Mouse (Mus musculus): ENCODE data around the gene Ifngr1. TPM values are rescaled to one million over a fixed set of nuclear protein-coding genes. Genes with fewer than 3 reads are reported as not detected.

Ifngr1 gene
- polyA plus RNA-seq, 1 experiment from 2014 or later = 61.2 TPM

- ATAC-seq (ENCODE audit: insufficient number of reproducible peaks, low FRiP score, low TSS enrichment, low read depth) = no peak
- 84% methylated on average over 6 of the region's 6 CpGs for WGBS
- H3K4me3 ChIP-seq (replicated peaks) = no peak overlapping the region
Observed at GRCm38 (mm10) chr10:19603231-19603630, 11.5 kb downstream of the Ifngr1 start.

GRCm38 (mm10) chr10:19609125-19609524 lies 17.4 kb downstream of the Ifngr1 start:
- no peak overlapping the region for H3K4me2 ChIP-seq (replicated peaks)
- H3K36me3 ChIP-seq = peaks cover 47% of the 10 kb centered on the region
- no peak overlapping the region for H3K27ac ChIP-seq (replicated peaks)
- no peaks in the 10 kb centered on the region for H3K27me3 ChIP-seq
- no peak overlapping the region for H3K9ac ChIP-seq
- no peak for ATAC-seq (ENCODE audit: insufficient number of reproducible peaks, low FRiP score, low TSS enrichment, low read depth)
- no peak overlapping the region for H3K4me3 ChIP-seq (replicated peaks)
- WGBS = 49% methylated on average over 14 of the region's 14 CpGs
- peaks cover 12% of the 10 kb centered on the region for H3K4me1 ChIP-seq
- H3K9me3 ChIP-seq (replicated peaks) = no peaks in the 10 kb centered on the region

More at GRCm38 (mm10) chr10:19603231-19603630, 11.5 kb downstream of the Ifngr1 start:
- Histone ChIP-seq H3K9ac (no peak overlapping the region), H3K9me3 (replicated peaks) (no peaks in the 10 kb centered on the region), H3K36me3 (peaks cover 75% of the 10 kb centered on the region), H3K4me1 (no peaks in the 10 kb centered on the region), H3K27me3 (no peaks in the 10 kb centered on the region), H3K27ac (replicated peaks) (no peak overlapping the region), H3K4me2 (replicated peaks) (no peak overlapping the region)

- peaks cover 24% of the 10 kb centered on the region for H3K36me3 ChIP-seq
- H3K4me1 ChIP-seq = peaks cover 12% of the 10 kb centered on the region
- H3K27me3 ChIP-seq = no peaks in the 10 kb centered on the region
- no peak overlapping the region for H3K4me2 ChIP-seq (replicated peaks)
- no peak overlapping the region for H3K27ac ChIP-seq (replicated peaks)
- no peak overlapping the region for H3K9ac ChIP-seq
- H3K9me3 ChIP-seq (replicated peaks) = no peaks in the 10 kb centered on the region
- ATAC-seq (ENCODE audit: insufficient number of reproducible peaks, low FRiP score, low TSS enrichment, low read depth) = no peak
- WGBS = 50% methylated on average over 2 of the region's 2 CpGs
- no peak overlapping the region for H3K4me3 ChIP-seq (replicated peaks)
Observed at GRCm38 (mm10) chr10:19611616-19612015, 19.9 kb downstream of the Ifngr1 start.

- H3K36me3 ChIP-seq = peaks cover 9% of the 10 kb centered on the region; the same call in 1 of the 2 replicates
- H3K4me1 ChIP-seq = peaks cover 12% of the 10 kb centered on the region
- no peak overlapping the region for H3K4me2 ChIP-seq (replicated peaks)
- H3K9ac ChIP-seq = no peak overlapping the region
- H3K4me3 ChIP-seq (replicated peaks) = no peak overlapping the region
- H3K27ac ChIP-seq (replicated peaks) = peak overlapping the region; percentile 68
- no peak for ATAC-seq (ENCODE audit: insufficient number of reproducible peaks, low FRiP score, low TSS enrichment, low read depth)
- WGBS = 29% methylated on average over 7 of the region's 7 CpGs
- H3K27me3 ChIP-seq = no peaks in the 10 kb centered on the region
- no peaks in the 10 kb centered on the region for H3K9me3 ChIP-seq (replicated peaks)
Observed at GRCm38 (mm10) chr10:19613111-19613753, 21.5 kb downstream of the Ifngr1 start.

GRCm38 (mm10) chr10:19619736-19620135 lies 28.0 kb downstream of the Ifngr1 start:
- no peak overlapping the region for H3K27ac ChIP-seq (replicated peaks)
- WGBS = 69% methylated on average over 5 of the region's 5 CpGs
- H3K9me3 ChIP-seq (replicated peaks) = no peaks in the 10 kb centered on the region
- H3K36me3 ChIP-seq = no peaks in the 10 kb centered on the region
- H3K4me1 ChIP-seq = no peaks in the 10 kb centered on the region
- H3K9ac ChIP-seq = no peak overlapping the region
- H3K27me3 ChIP-seq = no peaks in the 10 kb centered on the region
- no peak overlapping the region for H3K4me3 ChIP-seq (replicated peaks)
- ATAC-seq (ENCODE audit: insufficient number of reproducible peaks, low FRiP score, low TSS enrichment, low read depth) = no peak
- no peak overlapping the region for H3K4me2 ChIP-seq (replicated peaks)

GRCm38 (mm10) chr10:19621408-19622048 lies 29.8 kb downstream of the Ifngr1 start, which contains the start of gene Il22ra2:
Il22ra2 (plus strand) TSS chr10:19621998.
- no peak within 1 kb of the TSS for H3K4me3 ChIP-seq (replicated peaks)
- H3K9ac ChIP-seq = no peak within 1 kb of the TSS
- no peak within 1 kb of the TSS for H3K27ac ChIP-seq (replicated peaks)
- H3K27me3 ChIP-seq = no peaks in the 10 kb centered on the region
- H3K4me2 ChIP-seq (replicated peaks) = no peak within 1 kb of the TSS
- 73% methylated on average over 2 of the region's 2 CpGs for WGBS
- H3K36me3 ChIP-seq = no peaks in the 10 kb centered on the region
- ATAC-seq (ENCODE audit: insufficient number of reproducible peaks, low FRiP score, low TSS enrichment, low read depth) = no peak
- H3K4me1 ChIP-seq = no peaks in the 10 kb centered on the region
- H3K9me3 ChIP-seq (replicated peaks) = no peaks in the 10 kb centered on the region

- ATAC-seq (ENCODE audit: insufficient number of reproducible peaks, low FRiP score, low TSS enrichment, low read depth) = no peak
- Histone ChIP-seq H3K36me3 (no peaks in the 10 kb centered on the region), H3K4me2 (replicated peaks) (no peak overlapping the region), H3K4me1 (no peaks in the 10 kb centered on the region), H3K27ac (replicated peaks) (no peak overlapping the region), H3K4me3 (replicated peaks) (no peak overlapping the region), H3K9ac (no peak overlapping the region), H3K9me3 (replicated peaks) (no peaks in the 10 kb centered on the region), H3K27me3 (no peaks in the 10 kb centered on the region)
- WGBS = 77% methylated on average over 1 of the region's 1 CpGs
Observed at GRCm38 (mm10) chr10:19624617-19625016, 32.9 kb downstream of the Ifngr1 start.

- no peak for ATAC-seq (ENCODE audit: insufficient number of reproducible peaks, low FRiP score, low TSS enrichment, low read depth)
- WGBS = 80% methylated on average over 2 of the region's 2 CpGs
- no peaks in the 10 kb centered on the region for H3K36me3 ChIP-seq
- no peaks in the 10 kb centered on the region for H3K9me3 ChIP-seq (replicated peaks)
- no peak overlapping the region for H3K4me2 ChIP-seq (replicated peaks)
- no peak overlapping the region for H3K4me3 ChIP-seq (replicated peaks)
- H3K4me1 ChIP-seq = no peaks in the 10 kb centered on the region
- H3K27ac ChIP-seq (replicated peaks) = no peak overlapping the region
- no peak overlapping the region for H3K9ac ChIP-seq
- no peaks in the 10 kb centered on the region for H3K27me3 ChIP-seq
Observed at GRCm38 (mm10) chr10:19627342-19627741, 35.6 kb downstream of the Ifngr1 start.

- Histone ChIP-seq H3K9me3 (replicated peaks) (no peaks in the 10 kb centered on the region), H3K4me3 (replicated peaks) (no peak overlapping the region), H3K27me3 (no peaks in the 10 kb centered on the region), H3K4me2 (replicated peaks) (no peak overlapping the region), H3K36me3 (no peaks in the 10 kb centered on the region), H3K4me1 (no peaks in the 10 kb centered on the region), H3K27ac (replicated peaks) (no peak overlapping the region), H3K9ac (no peak overlapping the region)
- ATAC-seq (ENCODE audit: insufficient number of reproducible peaks, low FRiP score, low TSS enrichment, low read depth) = no peak
- 69% methylated on average over 4 of the region's 4 CpGs for WGBS
Observed at GRCm38 (mm10) chr10:19627748-19628147, 36.0 kb downstream of the Ifngr1 start.

- Histone ChIP-seq H3K4me1 (no peaks in the 10 kb centered on the region), H3K27me3 (no peaks in the 10 kb centered on the region), H3K9ac (no peak overlapping the region), H3K36me3 (no peaks in the 10 kb centered on the region), H3K4me2 (replicated peaks) (no peak overlapping the region), H3K9me3 (replicated peaks) (no peaks in the 10 kb centered on the region), H3K27ac (replicated peaks) (no peak overlapping the region), H3K4me3 (replicated peaks) (no peak overlapping the region)
- ATAC-seq (ENCODE audit: insufficient number of reproducible peaks, low FRiP score, low TSS enrichment, low read depth) = no peak
- 72% methylated on average over 13 of the region's 13 CpGs for WGBS
Observed at GRCm38 (mm10) chr10:19631616-19632195, 40.0 kb downstream of the Ifngr1 start.

- Histone ChIP-seq H3K4me1 (no peaks in the 10 kb centered on the region), H3K9ac (no peak overlapping the region), H3K9me3 (replicated peaks) (no peaks in the 10 kb centered on the region), H3K27ac (replicated peaks) (no peak overlapping the region), H3K27me3 (no peaks in the 10 kb centered on the region), H3K36me3 (no peaks in the 10 kb centered on the region), H3K4me3 (replicated peaks) (no peak overlapping the region), H3K4me2 (replicated peaks) (no peak overlapping the region)
- WGBS = 77% methylated on average over 5 of the region's 5 CpGs
- no peak for ATAC-seq (ENCODE audit: insufficient number of reproducible peaks, low FRiP score, low TSS enrichment, low read depth)
Observed at GRCm38 (mm10) chr10:19638851-19639250, 47.1 kb downstream of the Ifngr1 start.

Data from embryonic facial prominence, embryonic 15.5 days (tissue).